Mouse (Mus musculus) heart, adult 9 months (tissue): ENCODE measurements at regions not wholly inside any gene's neighbourhood (a gene's known extent, or its start where the extent isn't known, plus 50 kb on each side); places are given as distances from the start of the nearest gene placed in this dataset.
A peak's percentile ranks its signal among the peaks of the same experiment; 100 is the strongest.

Experiments used
- DNase-seq, 2 experiments: peaks; one replicate each; pipeline ENCODE4 v3.0.0; 2022; ENCODE audit warnings: low spot score in 2 of 2

GRCm38 (mm10) chr3:61255232-61255631 lies 106.2 kb upstream of the Rap2b start:
- no peak for DNase-seq

- DNase-seq, result no peak
These were observed 105.8 kb upstream of the Rap2b start for GRCm38 (mm10) chr3:61255643-61256042.

- DNase-seq, result peak; percentile 10 to 17
These were observed 92.7 kb upstream of the Rap2b start for GRCm38 (mm10) chr3:61268453-61269335.

DNA sequence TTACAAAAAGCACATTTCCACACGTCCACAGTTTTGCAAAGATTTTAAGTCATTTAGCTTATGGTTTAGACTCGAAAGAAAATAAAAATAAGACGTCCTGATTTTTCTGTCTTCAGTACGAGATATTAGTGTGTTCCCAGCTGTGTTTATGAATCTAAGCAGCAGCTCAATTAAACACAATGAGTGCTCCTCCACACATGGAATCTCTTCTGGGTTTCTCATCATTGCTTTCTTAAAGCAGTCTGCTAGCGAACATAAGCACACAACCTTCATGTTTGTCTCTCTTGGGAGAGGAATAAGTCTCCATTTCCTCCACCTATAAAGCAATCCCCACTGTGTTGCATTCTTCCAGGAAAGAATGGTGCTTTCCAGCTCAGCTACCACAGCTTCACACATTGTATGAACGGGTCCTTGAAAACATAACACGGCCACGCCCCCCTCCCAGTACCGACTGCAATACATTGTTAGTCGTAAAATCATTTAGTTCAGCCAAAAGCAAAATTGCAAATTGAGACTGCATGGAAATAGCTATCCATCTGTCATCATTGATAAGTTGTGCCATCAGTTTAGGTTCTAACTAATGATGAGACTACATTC lies 75.4 kb upstream of the Rap2b start:
- DNase-seq, result no peak

DNA sequence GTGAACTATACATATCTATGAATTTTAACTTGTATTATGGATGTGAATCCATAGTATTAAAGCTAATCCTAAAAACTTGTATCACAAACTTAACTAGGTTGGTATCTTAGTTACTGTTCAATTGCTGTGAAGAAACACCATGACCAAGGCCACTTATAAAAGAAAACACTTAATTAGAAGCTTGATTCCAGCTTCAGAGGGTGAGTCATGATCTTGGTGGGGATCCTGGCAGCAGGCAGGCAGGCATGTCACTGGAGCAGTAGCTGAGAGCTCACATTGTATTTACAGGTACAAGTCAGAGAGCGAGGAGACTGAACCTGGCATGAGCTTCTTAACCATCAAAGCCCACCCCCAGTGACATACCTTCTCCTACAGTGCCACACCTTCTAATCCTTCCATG lies 73.2 kb upstream of the Rap2b start:
- no peak for DNase-seq

- DNase-seq, result peak in 1 of 2 experiments; percentile 15
These were observed 66.6 kb upstream of the Rap2b start for GRCm38 (mm10) chr3:61294855-61295254.

GRCm38 (mm10) chr3:61297290-61297689 lies 64.1 kb upstream of the Rap2b start:
- DNase-seq, result no peak

GRCm38 (mm10) chr3:61302214-61302613 lies 59.2 kb upstream of the Rap2b start:
- no peak for DNase-seq

- no peak for DNase-seq
These were observed 58.0 kb upstream of the Rap2b start for GRCm38 (mm10) chr3:61303485-61303884.

DNA sequence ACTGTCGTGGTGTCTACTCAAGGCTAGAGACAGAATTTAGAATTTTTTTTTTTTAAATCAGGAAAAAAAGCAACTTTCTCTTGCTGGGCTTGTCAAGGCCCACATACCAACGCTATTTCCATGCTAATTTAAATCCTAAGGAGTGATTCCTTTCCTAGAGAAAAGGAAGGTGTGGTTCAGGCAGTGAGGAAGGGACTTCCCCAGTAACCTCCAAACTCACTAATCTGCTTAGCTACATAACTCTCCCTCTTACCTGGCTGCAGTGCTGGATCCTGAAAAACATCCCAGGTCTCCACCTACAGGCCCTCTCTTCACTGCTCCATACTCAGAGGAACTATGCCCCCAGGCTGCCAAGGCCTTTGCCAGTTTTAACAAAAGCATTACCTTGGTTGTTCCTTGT lies 55.1 kb upstream of the Rap2b start:
- no peak for DNase-seq

DNA sequence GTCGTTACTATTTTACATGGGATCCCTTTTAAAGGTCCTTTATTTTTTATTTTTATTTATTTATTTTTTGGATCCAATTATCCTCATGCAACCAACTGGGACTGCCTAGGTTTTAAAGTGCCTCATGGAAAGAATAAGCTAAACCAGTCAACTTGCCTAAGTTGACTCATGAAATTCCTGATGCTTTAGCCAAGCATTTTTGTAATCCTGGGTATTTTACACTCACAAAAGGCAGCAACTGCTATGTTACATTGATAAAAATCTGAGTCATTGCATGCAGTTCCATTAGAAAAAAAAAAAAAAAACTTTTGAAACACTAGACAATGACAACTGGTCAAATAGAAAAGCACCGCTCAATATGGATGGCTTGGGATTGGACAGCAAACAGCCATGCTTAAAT lies 52.7 kb upstream of the Rap2b start:
- DNase-seq, result no peak

GRCm38 (mm10) chr3:61309197-61309596 lies 52.2 kb upstream of the Rap2b start:
- DNase-seq, result no peak
